Mouse (Mus musculus): ENCODE results near the gene Faf2. TPM values are rescaled to one million over a fixed set of nuclear protein-coding genes. Genes with fewer than 3 reads are reported as not detected.

Faf2 gene
- total and polyA plus RNA-seq, 3 experiments, result 31.4 to 39.3 TPM; not detected in 1

DNA sequence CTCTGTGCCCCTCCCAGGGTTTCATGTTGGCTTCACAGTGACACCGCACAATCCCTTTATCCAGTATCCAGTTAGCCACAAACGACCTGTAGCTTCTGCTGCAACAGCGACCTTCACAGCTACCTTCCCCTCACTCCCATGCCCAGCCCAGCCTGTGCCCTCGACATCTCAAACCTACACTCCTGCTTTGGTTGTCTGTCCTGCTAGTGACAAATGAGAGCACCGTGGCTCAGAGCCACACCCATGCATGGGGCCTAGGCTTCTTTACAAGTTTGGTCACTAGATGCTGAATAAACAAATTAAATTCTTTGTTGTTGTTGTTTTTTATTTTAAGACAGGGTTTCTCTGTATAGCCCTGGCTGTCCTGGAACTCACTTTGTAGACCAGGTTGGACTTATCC is 14.4 kb upstream of the Faf2 start:
- Histone ChIP-seq H3K4me1 (ENCODE audit: control insufficient read depth in 1 of 2, insufficient read depth in 2 of 2, low read length in 2 of 2) (peaks cover 0 to 5% of the 10 kb centered on the region in 2 experiments; a peak in 2 of 4 replicates), H3K9me3 (replicated peaks; ENCODE audit: insufficient read depth, low read length) (no peaks in the 10 kb centered on the region), H3K27me3 (ENCODE audit: control insufficient read depth in 1 of 2, insufficient read depth in 2 of 2, low read length in 2 of 2) (no peaks in the 10 kb centered on the region), H3K4me3 (ENCODE audit: control insufficient read depth in 1 of 2, insufficient read depth in 1 of 2, low read depth in 2 of 2, low read length in 2 of 2) (no peak overlapping the region), H3K9ac (ENCODE audit: control insufficient read depth, low read depth, low read length, poor library complexity, severe bottlenecking) (no peak overlapping the region), H3K79me2 (ENCODE audit: control insufficient read depth, insufficient read depth, low read length, poor library complexity) (peaks cover 3% of the 10 kb centered on the region; the same call in 1 of the 2 replicates), H3K36me3 (ENCODE audit: control insufficient read depth in 1 of 2, insufficient read depth in 2 of 2, low read length in 2 of 2) (no peaks in the 10 kb centered on the region), H3K27ac (ENCODE audit: control insufficient read depth, low read depth, low read length) (no peak overlapping the region)
- TF ChIP-seq POLR2A (IDR thresholded peaks at IDR 0.05; ENCODE audit: control insufficient read depth in 1 of 2, insufficient read depth in 1 of 2, low read depth in 1 of 2, low read length in 2 of 2, poor library complexity in 1 of 2), result no peak
- no peak for TF ChIP-seq GATA1 (IDR thresholded peaks at IDR 0.05; ENCODE audit: low read depth, low read length)
- no peak for TF ChIP-seq USF1 (IDR thresholded peaks at IDR 0.05; ENCODE audit: low read depth, low read length)
- no peak for TF ChIP-seq BHLHE40 (IDR thresholded peaks at IDR 0.05; ENCODE audit: borderline replicate concordance, low read depth, low read length)
- no peak for DNase-seq (ENCODE audit: low read depth, low spot score)

DNA sequence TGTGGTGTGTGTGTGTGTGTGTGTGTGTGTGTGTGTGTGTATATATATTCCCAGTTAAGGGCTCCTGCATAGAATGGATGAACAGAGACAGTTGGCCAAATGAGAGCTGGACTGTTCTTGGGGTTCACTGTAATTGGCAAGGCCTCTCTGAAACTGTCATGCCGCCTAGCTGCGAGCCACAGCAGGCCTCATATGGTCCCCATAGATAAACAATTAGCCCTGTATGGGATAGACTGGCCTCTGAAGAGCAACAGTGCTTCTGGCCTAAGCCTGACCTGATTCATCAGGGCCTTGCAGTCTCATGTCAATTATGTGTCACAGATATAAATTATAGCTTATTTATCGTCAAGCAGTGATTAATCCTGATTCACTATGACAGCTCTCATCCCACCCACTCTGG is 13.6 kb upstream of the Faf2 start:
- peaks cover 0 to 5% of the 10 kb centered on the region in 2 experiments; a peak in 2 of 4 replicates for H3K4me1 ChIP-seq (ENCODE audit: control insufficient read depth in 1 of 2, insufficient read depth in 2 of 2, low read length in 2 of 2)
- no peaks in the 10 kb centered on the region for H3K36me3 ChIP-seq (ENCODE audit: control insufficient read depth in 1 of 2, insufficient read depth in 2 of 2, low read length in 2 of 2)
- H3K4me3 ChIP-seq (ENCODE audit: control insufficient read depth in 1 of 2, insufficient read depth in 1 of 2, low read depth in 2 of 2, low read length in 2 of 2), result no peak overlapping the region
- no peaks in the 10 kb centered on the region for H3K9me3 ChIP-seq (replicated peaks; ENCODE audit: insufficient read depth, low read length)
- TF ChIP-seq ZKSCAN1 (IDR thresholded peaks at IDR 0.05; ENCODE audit: low read depth, low read length) (no peak), E2F4 (IDR thresholded peaks at IDR 0.05; ENCODE audit: borderline replicate concordance, low read depth, low read length) (no peak), JUND (IDR thresholded peaks at IDR 0.05; ENCODE audit: low read depth, low read length) (no peak), MXI1 (IDR thresholded peaks at IDR 0.05; ENCODE audit: low read depth, low read length) (no peak), SMC3 (IDR thresholded peaks at IDR 0.05; ENCODE audit: low read depth, low read length) (no peak), SIN3A (IDR thresholded peaks at IDR 0.05; ENCODE audit: low read length) (no peak), TBP (IDR thresholded peaks at IDR 0.05; ENCODE audit: low read depth, low read length) (no peak), HCFC1 (IDR thresholded peaks at IDR 0.05; ENCODE audit: low read depth, low read length) (no peak), NRF1 (IDR thresholded peaks at IDR 0.05; ENCODE audit: insufficient read depth, low read depth, low read length, poor library complexity, severe bottlenecking) (no peak), USF2 (IDR thresholded peaks at IDR 0.05; ENCODE audit: borderline replicate concordance in 1 of 2, insufficient read depth in 1 of 2, low read depth in 1 of 2, low read length in 2 of 2) (no peak), ZC3H11A (IDR thresholded peaks at IDR 0.05; ENCODE audit: low read depth, low read length) (no peak), UBTF (IDR thresholded peaks at IDR 0.05; ENCODE audit: borderline replicate concordance, insufficient read depth, low read depth, low read length) (no peak), TAL1 (IDR thresholded peaks at IDR 0.05; ENCODE audit: low read length) (no peak), EP300 (IDR thresholded peaks at IDR 0.05; ENCODE audit: low read depth in 1 of 2, low read length in 2 of 2) (no peak)
- DNase-seq (ENCODE audit: low read depth, low spot score), result no peak
- peaks cover 3% of the 10 kb centered on the region; the same call in 1 of the 2 replicates for H3K79me2 ChIP-seq (ENCODE audit: control insufficient read depth, insufficient read depth, low read length, poor library complexity)
- no peaks in the 10 kb centered on the region for H3K27me3 ChIP-seq (ENCODE audit: control insufficient read depth in 1 of 2, insufficient read depth in 2 of 2, low read length in 2 of 2)
- no peak overlapping the region for H3K9ac ChIP-seq (ENCODE audit: control insufficient read depth, low read depth, low read length, poor library complexity, severe bottlenecking)
- no peak overlapping the region for H3K27ac ChIP-seq (ENCODE audit: control insufficient read depth, low read depth, low read length)
